In the genomic region with DNA sequence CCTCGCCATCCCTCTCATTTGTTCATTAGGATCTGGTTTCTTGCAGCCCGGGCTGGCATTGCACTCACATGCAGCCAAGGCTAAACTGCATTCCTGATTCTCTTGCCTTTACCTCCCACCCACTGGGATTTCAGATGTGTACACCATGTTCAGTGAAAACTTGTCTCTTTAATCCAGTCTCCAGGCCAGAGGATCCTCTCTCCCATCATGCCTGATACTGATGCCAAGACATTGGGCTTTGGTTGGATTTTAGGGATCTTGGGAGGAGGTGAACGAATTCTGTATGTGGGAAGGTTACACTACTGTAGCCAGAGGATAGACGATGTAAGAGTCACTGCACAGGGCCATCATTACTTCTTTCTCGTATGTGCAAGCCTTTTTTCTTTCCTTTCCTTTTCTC, we compare ENCODE assay signal across 43 mouse cellular contexts. TPM values are rescaled to one million over a fixed set of nuclear protein-coding genes. Genes with fewer than 3 reads are reported as not detected.
"Had no signal": no experiment of that assay in that cellular context is flagged by ENCODE, and none has a peak within 500 bp of the region (broad histone marks: within the 10 kb centered on the region; RNA-seq: fewer than 3 reads in every experiment).

No protein-coding gene starts in this region.

- H3K36me3 ChIP-seq: midbrain, embryonic 15.5 days had no signal

- H3K9me3 ChIP-seq: limb, embryonic 10.5 days; limb, embryonic 12.5 days; limb, embryonic 13.5 days; limb, embryonic 15.5 days; liver, embryonic 12.5 days; liver, embryonic 13.5 days; liver, embryonic 15.5 days; lung, embryonic 15.5 days; megakaryocyte, embryonic 14.5 days; midbrain, embryonic 10.5 days; midbrain, embryonic 12.5 days; midbrain, embryonic 13.5 days; midbrain, embryonic 15.5 days had no signal

- H3K27ac ChIP-seq: limb, embryonic 10.5 days; limb, embryonic 12.5 days; limb, embryonic 13.5 days; limb, embryonic 15.5 days; liver, embryonic 12.5 days; liver, embryonic 13.5 days; liver, embryonic 14.5 days; liver, embryonic 15.5 days; macrophage; midbrain, embryonic 10.5 days; midbrain, embryonic 12.5 days; midbrain, embryonic 13.5 days; midbrain, embryonic 15.5 days had no signal

- H3K4me1 ChIP-seq: limb, embryonic 10.5 days; limb, embryonic 12.5 days; limb, embryonic 15.5 days; midbrain, embryonic 10.5 days; midbrain, embryonic 12.5 days; midbrain, embryonic 13.5 days; midbrain, embryonic 15.5 days had no signal

- DNase-seq: left cerebral cortex, postnatal 4 days; liver; liver, embryonic 13.5 days; liver, postnatal 0 days; lung, adult 18-20 months; lung, adult 2 months; lung, embryonic 14.5 days; lung, postnatal 10 days; lung, postnatal 14 days; lung, postnatal 36 days; lung, postnatal 4 days; midbrain, embryonic 14.5 days had no signal

- H3K27me3 ChIP-seq: limb, embryonic 12.5 days; limb, embryonic 13.5 days; limb, embryonic 15.5 days; liver, embryonic 12.5 days; liver, embryonic 13.5 days; liver, embryonic 15.5 days; lung, embryonic 15.5 days; megakaryocyte, embryonic 14.5 days; midbrain, embryonic 12.5 days; midbrain, embryonic 13.5 days; midbrain, embryonic 15.5 days had no signal

- H3K4me3 ChIP-seq: limb, embryonic 10.5 days; limb, embryonic 12.5 days; limb, embryonic 13.5 days; limb, embryonic 15.5 days; liver, embryonic 12.5 days; liver, embryonic 13.5 days; liver, embryonic 15.5 days; lung, embryonic 15.5 days; megakaryocyte, embryonic 14.5 days; midbrain, embryonic 10.5 days; midbrain, embryonic 12.5 days; midbrain, embryonic 13.5 days; midbrain, embryonic 15.5 days; myocyte had no signal

RNA-seq across cellular contexts. Expression of gene Icam2, which starts 37.3 kb away (rescaled TPM):
- polyA plus RNA-seq: myocyte had no signal

RNA-seq across cellular contexts. Expression of gene Prr29, which starts 59.9 kb away (rescaled TPM):
- total RNA-seq: left cerebral cortex, postnatal 10 days; left cerebral cortex, postnatal 14 days; left cerebral cortex, postnatal 25 days; left cerebral cortex, postnatal 36 days; left cerebral cortex, postnatal 4 days; liver, adult 2 months; megakaryocyte progenitor cell, adult 5-6 weeks; megakaryocyte, adult 5-6 weeks; megakaryocyte-erythroid progenitor cell, adult 5-6 weeks; monocyte, adult 5-6 weeks had no signal
- polyA plus RNA-seq: limb, embryonic 10.5 days; limb, embryonic 11.5 days; limb, embryonic 12.5 days; liver, embryonic 11.5 days; liver, embryonic 12.5 days; liver, embryonic 13.5 days; liver, embryonic 14.5 days; liver, embryonic 15.5 days; liver, embryonic 16.5 days; liver, postnatal 0 days; macrophage; midbrain, embryonic 11.5 days; midbrain, embryonic 12.5 days; midbrain, embryonic 13.5 days; midbrain, embryonic 14.5 days; midbrain, embryonic 15.5 days; midbrain, embryonic 16.5 days; midbrain, postnatal 0 days; neural tube, embryonic 11.5 days had no signal
